Mouse (Mus musculus): Measurements from ENCODE around the gene Dbil5.

DNA sequence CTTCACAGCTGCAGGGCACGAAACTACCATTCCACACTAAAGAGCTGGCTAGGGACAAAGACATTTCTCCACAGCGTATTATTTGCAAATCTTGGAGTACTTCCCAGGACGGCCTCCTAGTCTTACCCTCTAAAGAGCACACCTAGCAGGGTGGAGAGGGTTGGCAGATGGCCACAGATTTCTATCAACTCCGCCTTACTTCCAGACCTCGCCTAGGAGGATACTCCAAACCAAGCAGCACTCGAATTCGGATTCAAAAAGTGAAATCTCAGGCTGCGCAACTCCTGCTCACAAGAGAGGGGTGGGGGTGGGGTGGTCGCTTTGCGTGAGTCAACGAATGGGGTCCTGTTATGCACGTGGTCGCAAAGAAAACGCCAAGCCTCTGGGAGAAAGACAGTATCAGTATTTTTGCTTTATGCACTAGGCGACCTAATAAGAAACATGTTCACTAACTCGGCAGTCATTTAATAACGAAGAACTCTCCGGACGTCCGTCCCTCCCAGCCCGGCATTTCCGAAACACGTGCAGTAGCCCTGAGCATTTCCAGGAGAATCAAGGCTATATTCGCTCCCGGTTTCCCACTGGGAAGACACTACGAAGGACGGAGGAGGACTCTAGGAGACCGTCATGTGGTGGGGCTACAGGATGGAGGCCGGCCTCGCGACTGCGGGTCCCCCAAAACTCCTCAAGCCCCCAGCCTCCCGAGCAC is 573 bp upstream of the Dbil5 start:
- 0 out of 2 replicates have a peak, but pooled peaks have one; percentile 4 for TF ChIP-seq EP300 (IDR thresholded peaks at IDR 0.05; ENCODE audit: insufficient read depth, low read depth, low read length)
- TF ChIP-seq CTCF (IDR thresholded peaks at IDR 0.05) = no peak
- TF ChIP-seq POLR2A (IDR thresholded peaks at IDR 0.05; ENCODE audit: insufficient read depth, low read depth, low read length) = no peak
